Mouse (Mus musculus): Measurements from ENCODE around the gene Tmem52.

The Tmem52 gene

GRCm38 (mm10) chr4:155505671-155506295 is 36.9 kb downstream of the Tmem52 start:
- no peak for DNase-seq (ENCODE audit: low read depth, low spot score)

- no peak for DNase-seq (ENCODE audit: low read depth, low spot score)
These were observed 39.7 kb downstream of the Tmem52 start for GRCm38 (mm10) chr4:155508614-155509013.

GRCm38 (mm10) chr4:155510981-155511380 is 42.1 kb downstream of the Tmem52 start:
- no peak for DNase-seq (ENCODE audit: low read depth, low spot score)

- no peak for DNase-seq (ENCODE audit: low read depth, low spot score)
These were observed 45.9 kb downstream of the Tmem52 start for GRCm38 (mm10) chr4:155514810-155515209.

GRCm38 (mm10) chr4:155517948-155518517 is 49.1 kb downstream of the Tmem52 start:
- no peak for DNase-seq (ENCODE audit: low read depth, low spot score)

All from telencephalon, adult 2 months (tissue).